8 mouse cellular contexts compared by ENCODE assay signal in the genomic region with DNA sequence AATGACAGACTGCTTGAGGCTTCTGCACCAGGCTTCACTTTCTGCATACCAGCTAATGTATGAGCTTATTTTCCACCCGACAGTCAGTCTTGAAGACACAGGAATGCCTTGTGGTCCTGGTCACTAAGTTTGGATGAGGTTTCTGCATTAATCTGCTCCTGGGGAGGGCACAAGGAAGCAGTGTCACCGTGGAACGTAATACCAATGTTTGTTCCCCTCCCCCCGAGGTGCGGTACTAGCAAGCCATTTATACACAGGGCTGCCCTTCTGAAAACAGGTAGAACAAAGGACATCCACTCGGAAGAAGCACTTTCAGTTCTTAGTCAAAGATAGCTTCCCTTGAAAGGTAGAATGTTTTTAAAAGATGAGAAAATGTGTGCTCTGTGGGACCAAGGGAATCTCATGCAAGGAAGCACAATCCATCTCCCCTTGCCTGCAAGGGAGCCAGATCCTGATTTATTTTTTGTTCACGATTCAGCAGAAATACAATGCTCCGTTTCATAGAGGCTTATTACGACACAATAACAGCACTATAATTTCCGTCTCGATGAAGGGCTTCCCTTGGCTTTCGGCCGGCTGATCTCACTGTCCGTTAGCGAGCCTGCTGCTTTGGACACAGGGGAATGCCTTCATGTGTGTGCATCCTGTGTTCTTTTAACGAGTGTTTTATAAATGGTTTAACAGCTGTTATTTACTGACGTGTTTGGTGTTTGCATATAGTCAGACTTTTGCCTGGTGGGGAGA. TPM values are rescaled to one million over a fixed set of nuclear protein-coding genes. Genes with fewer than 3 reads are reported as not detected.
DNase-seq lines count a peak whose midpoint lies in the region; ATAC-seq lines count a peak whose summit lies in the region.

No protein-coding gene starts in this region.

- no peaks in the 10 kb centered on the region for H3K36me3 ChIP-seq in heart, embryonic 15.5 days
- no peaks in the 10 kb centered on the region for H3K36me3 ChIP-seq in lung, embryonic 16.5 days (ENCODE audit: control insufficient read depth, insufficient read depth, low read length)
- no peaks in the 10 kb centered on the region for H3K36me3 ChIP-seq in stomach, embryonic 14.5 days (ENCODE audit: control insufficient read depth, insufficient read depth, low read length)

- H3K4me3 ChIP-seq in heart, embryonic 15.5 days, result 0 out of 2 replicates have a peak overlapping the region, but pooled peaks have one; percentile 8
- peak overlapping the region; percentile 5; the same call in 1 of the 2 replicates for H3K4me3 ChIP-seq in lung, embryonic 16.5 days (ENCODE audit: low read length)
- no peak overlapping the region for H3K4me3 ChIP-seq in stomach, embryonic 14.5 days (ENCODE audit: low read depth, low read length)

- H3K27me3 ChIP-seq in heart, embryonic 15.5 days, result no peaks in the 10 kb centered on the region
- H3K27me3 ChIP-seq in lung, embryonic 16.5 days (ENCODE audit: control insufficient read depth, insufficient read depth, low read depth, low read length), result no peaks in the 10 kb centered on the region
- no peaks in the 10 kb centered on the region for H3K27me3 ChIP-seq in stomach, embryonic 14.5 days (ENCODE audit: control insufficient read depth, insufficient read depth, low read length)

- peak overlapping the region; percentile 49 for H3K27ac ChIP-seq in heart, embryonic 15.5 days
- H3K27ac ChIP-seq in lung, embryonic 16.5 days (ENCODE audit: low read length), result peak overlapping the region; percentile 0; the same call in 1 of the 2 replicates
- no peak overlapping the region for H3K27ac ChIP-seq in stomach, embryonic 14.5 days (ENCODE audit: low read length)

- peak; percentile 39; the same call in 1 of the 2 replicates for ATAC-seq in heart, embryonic 15.5 days (replicated peaks; ENCODE audit: insufficient number of reproducible peaks, insufficient read depth, low FRiP score, low read depth)
- peak; percentile 54; the same call in 1 of the 2 replicates for ATAC-seq in lung, embryonic 16.5 days (ENCODE audit: low read depth)
- ATAC-seq in stomach, embryonic 14.5 days (ENCODE audit: insufficient number of reproducible peaks, insufficient read depth, low FRiP score, low read depth), result no peak

- 0 out of 2 replicates have a peak, but pooled peaks cover 3% of the 10 kb centered on the region for H3K4me1 ChIP-seq in heart, embryonic 15.5 days (replicated peaks)
- peaks cover 2% of the 10 kb centered on the region for H3K4me1 ChIP-seq in lung, embryonic 16.5 days (replicated peaks; ENCODE audit: control insufficient read depth, insufficient read depth, low read length)
- H3K4me1 ChIP-seq in stomach, embryonic 14.5 days (ENCODE audit: control insufficient read depth, insufficient read depth, low read length), result no peaks in the 10 kb centered on the region

- H3K9me3 ChIP-seq in heart, embryonic 15.5 days (replicated peaks), result no peaks in the 10 kb centered on the region
- no peaks in the 10 kb centered on the region for H3K9me3 ChIP-seq in lung, embryonic 16.5 days (ENCODE audit: control insufficient read depth, low read length)
- no peaks in the 10 kb centered on the region for H3K9me3 ChIP-seq in stomach, embryonic 14.5 days (ENCODE audit: control insufficient read depth, low read depth, low read length)

- peak overlapping the region; percentile 28 for H3K4me2 ChIP-seq in heart, embryonic 15.5 days
- peak overlapping the region; percentile 13 for H3K4me2 ChIP-seq in lung, embryonic 16.5 days (ENCODE audit: low read depth, low read length)
- peak overlapping the region; percentile 1; the same call in 1 of the 2 replicates for H3K4me2 ChIP-seq in stomach, embryonic 14.5 days (replicated peaks; ENCODE audit: low read depth, low read length)

- H3K9ac ChIP-seq in heart, embryonic 15.5 days, result no peak overlapping the region
- H3K9ac ChIP-seq in lung, embryonic 16.5 days (ENCODE audit: low read length), result no peak overlapping the region
- H3K9ac ChIP-seq in stomach, embryonic 14.5 days (replicated peaks; ENCODE audit: low read depth, low read length), result no peak overlapping the region; the same call in 1 of the 2 replicates

- peak; percentile 39 for DNase-seq in adrenal gland, postnatal 14 days
- DNase-seq in adrenal gland, adult 18-20 months (ENCODE audit: low spot score in 2 of 2), result no peak
- peak; percentile 7 for DNase-seq in cerebellum, adult 9-10 months
- peak; percentile 53 for DNase-seq in large intestine, adult 2 months (ENCODE audit: low read depth, low spot score)
- no peak for DNase-seq in ovary, postnatal 10 days (ENCODE audit: low spot score)

- 58% methylated on average over 17 of the region's 17 CpGs for WGBS in heart, embryonic 15.5 days
- WGBS in large intestine, adult 2 months, result 12% methylated on average over 17 of the region's 17 CpGs
- WGBS in lung, embryonic 16.5 days, result 40% methylated on average over 17 of the region's 17 CpGs
- 55% methylated on average over 17 of the region's 17 CpGs for WGBS in stomach, embryonic 14.5 days

RNA-seq across cellular contexts. Expression of gene Cd28, which starts 48.6 kb away (rescaled TPM):
- total RNA-seq in adrenal gland, postnatal 14 days (2021), result 0.52 and 4.2 TPM in 2 replicates
- total RNA-seq in adrenal gland, adult 18-20 months (2021), result under 1 TPM; 0.30 to 0.80 TPM
- polyA plus RNA-seq in heart, embryonic 15.5 days (2015; fragmentation: Nextera tagmentation; extraction: Ambion mirVana), result 0.33 and 1.1 TPM in 2 replicates
- 0.58 and 1.3 TPM in 2 replicates for polyA plus RNA-seq in large intestine, adult 2 months (2012; rRNA removed)
- 0.38 and 0.82 TPM in 2 replicates for polyA plus RNA-seq in lung, embryonic 16.5 days (2015; fragmentation: Nextera tagmentation; extraction: Ambion mirVana)
- polyA plus RNA-seq in stomach, embryonic 14.5 days (2014; fragmentation: Nextera tagmentation; extraction: Ambion mirVana), result 0.13 and 0.25 TPM in 2 replicates

Comparison
In these comparisons a context has a peak if more than half of its experiments do, and no peak if none do; other contexts are left out.
1. DNase-seq: peak in adrenal gland, postnatal 14 days (single experiment), cerebellum, adult 9-10 months (single experiment) and large intestine, adult 2 months (single experiment); none in adrenal gland, adult 18-20 months (0 of 2) and ovary, postnatal 10 days (single experiment).
2. Peak in every context shown above with its lines, with median percentiles within 50 percentile points of each other: H3K4me2 ChIP-seq.